Mouse (Mus musculus): ENCODE data around the gene Gclc.
A peak's percentile ranks its signal among the peaks of the same experiment; 100 is the strongest.

The Gclc gene

GRCm38 (mm10) chr9:77753853-77754727, at the start of gene Gclc:
TSS of gene Gclc (plus strand) at chr9:77754535.
- DNase-seq (ENCODE audit: extremely low read depth, insufficient read length, low spot score): peak; percentile 89

- no peak for DNase-seq (ENCODE audit: extremely low read depth, insufficient read length, low spot score)
These were observed 47.8 kb upstream of the Gclc start for GRCm38 (mm10) chr9:77706515-77706914.

GRCm38 (mm10) chr9:77707433-77708139, 46.7 kb upstream of the Gclc start:
- no peak for DNase-seq (ENCODE audit: extremely low read depth, insufficient read length, low spot score)

- DNase-seq (ENCODE audit: extremely low read depth, insufficient read length, low spot score): no peak
These were observed 45.4 kb upstream of the Gclc start for GRCm38 (mm10) chr9:77708950-77709349.

- DNase-seq (ENCODE audit: extremely low read depth, insufficient read length, low spot score): no peak
These were observed 43.2 kb upstream of the Gclc start for GRCm38 (mm10) chr9:77711021-77711569.

GRCm38 (mm10) chr9:77712816-77713215, 41.5 kb upstream of the Gclc start:
- DNase-seq (ENCODE audit: extremely low read depth, insufficient read length, low spot score): no peak

- DNase-seq (ENCODE audit: extremely low read depth, insufficient read length, low spot score): no peak
These were observed 41.0 kb upstream of the Gclc start for GRCm38 (mm10) chr9:77713301-77713700.

GRCm38 (mm10) chr9:77715262-77715661, 39.1 kb upstream of the Gclc start:
- no peak for DNase-seq (ENCODE audit: extremely low read depth, insufficient read length, low spot score)

- DNase-seq (ENCODE audit: extremely low read depth, insufficient read length, low spot score): no peak
These were observed 38.3 kb upstream of the Gclc start for GRCm38 (mm10) chr9:77716009-77716408.

- no peak for DNase-seq (ENCODE audit: extremely low read depth, insufficient read length, low spot score)
These were observed 36.4 kb upstream of the Gclc start for GRCm38 (mm10) chr9:77717831-77718435.

GRCm38 (mm10) chr9:77718816-77719411, 35.4 kb upstream of the Gclc start:
- no peak for DNase-seq (ENCODE audit: extremely low read depth, insufficient read length, low spot score)

- no peak for DNase-seq (ENCODE audit: extremely low read depth, insufficient read length, low spot score)
These were observed 34.7 kb upstream of the Gclc start for GRCm38 (mm10) chr9:77719675-77720074.

- no peak for DNase-seq (ENCODE audit: extremely low read depth, insufficient read length, low spot score)
These were observed 32.0 kb upstream of the Gclc start for GRCm38 (mm10) chr9:77722381-77722780.

- no peak for DNase-seq (ENCODE audit: extremely low read depth, insufficient read length, low spot score)
These were observed 30.1 kb upstream of the Gclc start for GRCm38 (mm10) chr9:77724216-77724615.

GRCm38 (mm10) chr9:77725448-77725847, 28.9 kb upstream of the Gclc start:
- DNase-seq (ENCODE audit: extremely low read depth, insufficient read length, low spot score): no peak

GRCm38 (mm10) chr9:77726018-77726684, 28.2 kb upstream of the Gclc start:
- no peak for DNase-seq (ENCODE audit: extremely low read depth, insufficient read length, low spot score)

GRCm38 (mm10) chr9:77727012-77727411, 27.3 kb upstream of the Gclc start:
- no peak for DNase-seq (ENCODE audit: extremely low read depth, insufficient read length, low spot score)

GRCm38 (mm10) chr9:77732067-77732466, 22.3 kb upstream of the Gclc start:
- DNase-seq (ENCODE audit: extremely low read depth, insufficient read length, low spot score): no peak

- DNase-seq (ENCODE audit: extremely low read depth, insufficient read length, low spot score): no peak
These were observed 16.9 kb upstream of the Gclc start for GRCm38 (mm10) chr9:77737298-77738041.

- DNase-seq (ENCODE audit: extremely low read depth, insufficient read length, low spot score): no peak
These were observed 12.9 kb upstream of the Gclc start for GRCm38 (mm10) chr9:77741452-77741851.
